Mouse (Mus musculus) adrenal gland, postnatal 36 days (tissue): ENCODE measurements around the gene Olfr1359. TPM values are rescaled to one million over a fixed set of nuclear protein-coding genes. Genes with fewer than 3 reads are reported as not detected.
"Not testable (repeated sequence)": the region's sequence is repeated elsewhere in the genome, so short reads cannot be mapped to it uniquely, and the experiment has no call there.

Experiments
- DNase-seq, 2 experiments: peaks; one replicate each; pipeline ENCODE4 v3.0.0; 2021; ENCODE audit warnings: mixed read lengths in 1 of 2
- long read RNA-seq, 2 experiments: library from polyadenylated mRNA; stranded (forward); transcript quantifications; one replicate each; pipeline ENCODE4 v2.0.0; 2021; ENCODE audit warnings: borderline sequencing depth in 2 of 2
- total RNA-seq, 2 experiments: library from RNA; stranded (reverse); gene quantifications; 2 replicates each; pipeline ENCODE4 v1.2.3; 2021

Olfr1359 gene
- total RNA-seq, result not detected
- long read RNA-seq, experiment 1, result 0 reads
- long read RNA-seq, experiment 2, result 0 reads

DNA sequence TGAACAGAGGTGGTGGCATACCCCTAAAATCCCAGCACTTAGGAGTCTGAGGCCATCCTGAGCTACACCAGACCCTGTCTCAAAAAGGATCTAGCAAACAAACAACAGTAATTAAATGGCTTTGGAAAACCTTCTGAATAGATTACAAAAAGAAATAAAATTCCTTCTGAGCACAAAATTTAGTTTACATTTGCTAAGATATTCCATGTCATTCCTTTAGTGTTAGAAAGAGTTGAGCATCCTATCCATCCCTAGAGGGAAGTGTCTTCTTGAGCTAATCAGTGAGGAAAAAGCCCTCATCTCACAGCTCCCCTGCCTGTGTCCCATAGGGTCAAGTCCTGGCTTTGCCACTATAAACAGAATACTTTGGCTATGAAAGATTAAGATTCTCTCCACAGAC, at the start of gene Olfr1359:
Gene Olfr1359, plus strand, starts transcription at position 301 of the 400 bp plus-strand sequence.
- no peak for DNase-seq

DNA sequence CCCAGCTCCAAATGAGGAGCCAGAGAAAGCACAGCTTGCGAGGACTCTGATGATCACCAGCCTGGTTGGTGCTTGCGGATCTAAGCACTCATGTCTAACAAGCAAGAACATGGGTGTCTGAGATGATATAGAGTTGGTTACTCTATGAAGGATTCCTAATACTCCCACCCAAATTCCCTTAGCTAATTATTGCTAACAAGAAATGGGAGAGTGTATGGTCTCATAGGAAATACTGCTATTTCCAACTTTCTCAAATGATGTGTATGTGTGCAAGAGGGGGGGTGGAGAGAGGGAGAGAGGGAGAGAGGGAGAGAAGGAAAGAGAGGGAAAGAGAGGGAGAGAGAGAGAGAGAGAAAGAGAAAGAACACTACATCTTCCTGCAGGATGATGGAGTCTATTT, 34.6 kb upstream of the Olfr1359 start, which contains the start of gene Olfr1361:
Gene Olfr1361, minus strand, starts transcription at position 101 of the 400 bp plus-strand sequence.
- no peak for DNase-seq

DNA sequence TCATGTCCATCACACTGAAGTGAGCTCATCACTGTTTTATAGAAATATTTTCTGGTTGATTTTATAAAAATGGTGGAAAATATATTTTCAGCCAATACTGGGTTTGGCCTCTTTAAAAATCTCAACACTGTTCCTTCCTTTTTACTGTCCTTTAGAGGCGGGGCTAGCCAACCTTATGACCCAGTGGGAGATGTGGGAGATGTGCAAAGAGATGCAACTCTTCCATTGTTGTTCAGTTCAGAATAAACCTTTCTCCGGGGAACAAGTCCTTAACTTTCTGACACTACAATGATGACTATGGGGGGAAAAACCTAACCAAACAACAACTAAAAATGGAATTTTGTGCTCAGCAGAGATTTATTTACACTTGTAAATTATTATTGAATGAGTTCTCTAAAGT, 20.6 kb upstream of the Olfr1359 start, which contains the start of gene Olfr1360:
Gene Olfr1360, minus strand, starts transcription at position 101 of the 400 bp plus-strand sequence.
- DNase-seq, result no peak

DNA sequence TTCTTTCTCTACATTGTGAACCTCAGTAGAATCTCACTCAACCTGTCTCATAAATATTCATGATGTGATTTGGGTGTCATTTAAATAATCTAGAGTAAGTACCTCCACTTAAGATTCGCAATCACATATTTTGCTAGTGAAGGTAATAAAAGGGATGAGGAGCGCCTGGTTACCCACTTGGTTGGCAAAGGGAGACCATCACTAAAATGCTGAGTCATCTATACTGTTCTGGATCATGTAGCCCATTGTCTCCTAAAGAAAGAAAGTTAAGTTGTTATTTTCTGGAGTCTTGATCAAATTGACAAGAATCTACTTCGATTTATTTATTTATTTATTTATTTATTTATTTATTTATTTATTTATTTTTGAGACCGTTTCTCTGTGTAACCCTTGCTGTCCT, 8.8 kb downstream of the Olfr1359 start:
- DNase-seq, result no peak

DNA sequence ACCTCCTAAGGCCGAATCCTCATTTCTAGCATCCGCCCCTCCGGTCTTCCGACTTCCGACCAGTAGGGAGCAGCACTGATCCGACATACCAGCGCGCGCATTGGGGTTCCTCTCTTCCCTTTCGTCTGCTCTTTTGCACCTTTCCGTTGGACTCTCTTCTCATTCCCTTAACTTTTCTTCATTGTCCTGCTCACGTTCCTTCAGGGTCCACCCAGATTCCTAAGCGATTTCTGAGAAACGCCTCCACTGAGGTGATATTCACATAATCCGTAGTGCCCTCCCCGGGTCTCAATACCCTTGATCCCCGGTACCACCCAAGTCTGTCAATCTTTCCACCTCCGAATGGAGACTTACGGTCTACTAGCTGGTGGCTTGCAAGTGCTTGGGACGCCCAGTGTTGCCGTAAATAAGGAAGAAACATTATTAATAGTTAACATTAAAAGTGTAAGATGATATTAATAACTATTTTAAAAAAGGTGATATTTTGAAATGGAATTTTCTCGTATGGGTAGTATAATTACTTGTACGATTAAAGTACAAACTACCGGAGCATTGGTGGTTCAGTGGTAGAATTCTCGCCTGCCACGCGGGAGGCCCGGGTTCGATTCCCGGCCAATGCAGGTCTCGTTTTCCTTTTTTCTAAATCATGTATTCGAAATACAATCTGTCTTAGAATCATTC, 12.3 kb downstream of the Olfr1359 start:
- peak; percentile 89 to 91 for DNase-seq

DNA sequence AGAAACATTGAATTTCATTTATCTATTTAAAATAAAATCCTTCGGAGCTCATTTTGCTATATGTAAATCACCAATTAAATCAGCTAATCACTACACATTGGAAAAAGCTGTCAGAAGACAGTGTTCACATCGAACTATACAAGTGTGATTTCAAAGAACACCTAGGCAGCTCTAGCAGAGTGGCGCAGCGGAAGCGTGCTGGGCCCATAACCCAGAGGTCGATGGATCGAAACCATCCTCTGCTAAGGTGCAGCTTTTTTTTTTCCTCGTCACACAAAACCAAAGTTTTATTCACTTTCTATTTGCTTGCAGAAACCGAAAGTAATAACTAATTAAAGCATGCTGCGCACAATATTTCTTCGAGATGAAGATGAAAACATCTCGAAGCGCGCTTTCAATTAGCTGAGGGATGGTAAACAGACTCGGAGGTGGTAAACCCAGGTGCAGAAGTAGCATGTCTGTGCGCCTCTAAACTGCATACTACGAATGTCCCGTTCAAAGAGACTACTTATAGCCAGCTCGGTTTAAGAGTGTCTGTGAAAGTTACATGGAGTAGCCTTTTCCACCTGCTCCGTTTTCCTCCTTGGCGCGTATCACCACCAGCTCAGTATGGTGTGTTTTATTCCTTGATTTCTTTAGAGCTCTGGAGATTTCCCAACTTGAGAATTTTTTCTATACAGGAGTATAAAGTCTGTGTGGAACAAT, 13.1 kb downstream of the Olfr1359 start:
- peak; percentile 76 to 77 for DNase-seq

DNA sequence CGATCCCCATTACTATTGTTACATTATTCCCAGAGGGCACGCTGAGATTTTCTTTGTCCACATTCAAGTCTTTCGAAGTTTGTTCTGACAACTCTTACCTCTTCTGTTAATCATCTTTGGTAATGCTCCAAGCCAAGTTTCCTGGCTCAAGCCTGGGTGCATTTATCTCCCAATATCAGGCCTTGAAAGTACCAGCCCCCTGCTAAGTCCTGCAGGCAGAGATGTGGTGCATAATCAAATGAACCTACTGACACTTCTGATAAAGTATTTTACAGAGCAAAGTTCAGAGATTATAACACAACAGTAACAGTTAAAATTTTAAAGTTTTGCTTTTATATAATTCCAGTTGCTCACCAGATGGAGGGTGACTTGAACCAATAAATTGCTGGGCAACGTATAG, 13.8 kb downstream of the Olfr1359 start:
- no peak for DNase-seq

DNA sequence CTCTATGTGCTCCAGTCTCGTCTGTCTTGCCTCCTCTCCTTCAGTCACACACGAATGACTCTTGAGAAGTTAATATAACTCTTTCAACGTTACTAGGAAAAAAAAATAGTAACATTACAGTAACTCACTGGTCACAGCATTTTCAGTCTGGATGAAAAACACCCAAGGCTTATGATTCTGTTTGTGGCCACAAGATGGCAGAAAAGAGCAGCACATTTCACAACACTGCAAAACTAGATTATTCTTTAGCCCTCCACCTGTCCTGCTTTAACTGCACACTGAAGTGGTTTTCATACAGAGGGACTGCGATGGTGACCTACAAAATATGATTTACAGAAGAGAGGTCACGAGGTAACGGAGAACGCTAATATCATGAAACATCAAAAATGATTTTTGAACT, 16.8 kb downstream of the Olfr1359 start:
- DNase-seq, result peak; percentile 45 to 64

DNA sequence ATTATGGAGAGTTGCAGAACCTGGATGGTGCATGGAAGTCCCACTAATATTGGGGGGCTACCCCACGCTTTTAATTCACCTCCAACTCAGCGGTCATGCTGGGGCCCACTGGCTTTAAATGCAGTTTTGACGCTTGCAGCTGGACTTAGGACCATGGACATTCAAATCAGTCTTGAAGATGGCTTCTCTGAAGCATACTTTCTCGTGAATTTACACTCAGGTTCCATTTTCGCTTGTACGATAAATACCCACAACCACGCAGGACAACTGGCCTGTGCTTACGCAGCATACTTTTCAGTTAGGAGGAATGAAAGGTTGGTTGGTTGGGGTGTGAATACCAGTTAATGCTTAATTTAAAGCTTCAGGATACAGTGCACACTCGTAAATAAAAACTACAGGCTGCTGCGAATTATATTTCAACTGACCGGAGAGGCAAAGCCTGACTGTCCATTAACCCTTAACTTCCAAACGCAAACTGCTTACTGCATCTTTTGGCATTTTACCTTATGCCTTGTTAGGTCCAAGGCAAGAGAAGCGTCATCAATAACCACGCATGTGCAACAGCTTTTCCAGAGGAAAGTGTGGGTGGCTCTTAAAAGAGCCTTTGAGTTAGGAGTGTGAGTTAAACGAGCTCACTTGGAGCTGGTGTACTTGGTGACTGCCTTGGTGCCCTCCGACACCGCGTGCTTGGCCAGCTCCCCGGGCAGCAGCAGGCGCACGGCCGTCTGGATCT, 17.4 kb downstream of the Olfr1359 start:
- no peak for DNase-seq

DNA sequence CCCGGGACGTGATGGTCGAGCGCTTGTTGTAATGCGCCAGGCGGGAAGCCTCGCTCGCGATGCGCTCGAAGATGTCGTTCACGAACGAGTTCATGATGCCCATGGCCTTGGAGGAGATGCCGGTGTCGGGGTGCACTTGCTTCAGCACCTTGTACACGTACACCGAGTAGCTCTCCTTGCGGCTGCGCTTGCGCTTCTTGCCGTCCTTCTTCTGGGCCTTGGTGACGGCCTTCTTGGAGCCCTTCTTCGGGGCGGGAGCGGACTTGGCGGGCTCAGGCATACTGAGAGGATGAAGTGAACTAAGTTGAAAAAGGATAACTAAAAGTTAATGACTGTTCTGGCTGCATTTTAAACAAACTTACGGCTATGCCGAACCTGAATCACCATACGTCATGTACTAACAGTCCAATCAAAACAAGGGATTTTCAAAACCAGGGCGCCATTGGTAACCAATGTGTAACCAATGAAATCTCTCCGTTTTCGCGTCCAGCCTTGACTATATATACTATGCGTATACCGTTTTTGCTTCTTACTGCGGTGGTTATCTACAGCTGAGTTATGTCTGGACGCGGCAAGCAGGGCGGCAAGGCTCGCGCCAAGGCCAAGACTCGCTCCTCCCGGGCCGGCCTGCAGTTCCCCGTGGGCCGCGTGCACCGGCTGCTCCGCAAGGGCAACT, 18.1 kb downstream of the Olfr1359 start, which contains the start of the genes Hist1h2bl and Hist1h2ai:
Gene Hist1h2bl, minus strand, starts transcription at position 280 of the 676 bp plus-strand sequence.
Gene Hist1h2ai, plus strand, starts transcription at position 559 of the 676 bp plus-strand sequence.
- peak; percentile 63 to 71 for DNase-seq

DNA sequence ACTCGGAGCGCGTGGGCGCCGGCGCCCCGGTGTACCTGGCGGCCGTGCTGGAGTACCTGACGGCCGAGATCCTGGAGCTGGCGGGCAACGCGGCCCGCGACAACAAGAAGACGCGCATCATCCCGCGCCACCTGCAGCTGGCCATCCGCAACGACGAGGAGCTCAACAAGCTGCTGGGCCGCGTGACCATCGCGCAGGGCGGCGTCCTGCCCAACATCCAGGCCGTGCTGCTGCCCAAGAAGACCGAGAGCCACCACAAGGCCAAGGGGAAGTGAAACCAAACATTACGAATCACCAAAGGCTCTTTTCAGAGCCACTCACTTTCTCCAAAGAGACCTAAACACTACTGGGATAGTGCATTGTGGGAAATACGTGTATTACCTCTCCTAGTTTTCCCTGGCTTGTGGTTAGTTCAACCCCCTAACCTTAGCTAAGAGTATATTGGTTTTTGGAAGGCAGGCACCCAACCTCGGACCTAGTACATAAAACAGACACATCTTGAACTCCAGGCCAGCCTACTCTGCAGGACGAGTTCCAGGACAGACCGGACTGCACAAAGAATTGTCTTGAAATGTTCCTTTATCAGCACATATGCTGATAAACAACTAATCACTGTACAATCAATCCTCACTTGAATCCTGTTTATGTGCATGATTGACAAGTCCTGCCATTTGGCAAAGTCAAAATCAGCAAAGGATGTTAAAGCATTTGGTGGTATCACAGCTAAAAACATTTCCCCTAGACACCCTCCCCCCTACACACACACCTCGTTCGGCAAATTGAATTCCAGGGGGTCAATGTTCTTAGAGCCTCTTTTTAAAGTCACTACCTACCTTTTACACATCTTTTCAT, 18.9 kb downstream of the Olfr1359 start:
- not testable (repeated sequence) for DNase-seq

DNA sequence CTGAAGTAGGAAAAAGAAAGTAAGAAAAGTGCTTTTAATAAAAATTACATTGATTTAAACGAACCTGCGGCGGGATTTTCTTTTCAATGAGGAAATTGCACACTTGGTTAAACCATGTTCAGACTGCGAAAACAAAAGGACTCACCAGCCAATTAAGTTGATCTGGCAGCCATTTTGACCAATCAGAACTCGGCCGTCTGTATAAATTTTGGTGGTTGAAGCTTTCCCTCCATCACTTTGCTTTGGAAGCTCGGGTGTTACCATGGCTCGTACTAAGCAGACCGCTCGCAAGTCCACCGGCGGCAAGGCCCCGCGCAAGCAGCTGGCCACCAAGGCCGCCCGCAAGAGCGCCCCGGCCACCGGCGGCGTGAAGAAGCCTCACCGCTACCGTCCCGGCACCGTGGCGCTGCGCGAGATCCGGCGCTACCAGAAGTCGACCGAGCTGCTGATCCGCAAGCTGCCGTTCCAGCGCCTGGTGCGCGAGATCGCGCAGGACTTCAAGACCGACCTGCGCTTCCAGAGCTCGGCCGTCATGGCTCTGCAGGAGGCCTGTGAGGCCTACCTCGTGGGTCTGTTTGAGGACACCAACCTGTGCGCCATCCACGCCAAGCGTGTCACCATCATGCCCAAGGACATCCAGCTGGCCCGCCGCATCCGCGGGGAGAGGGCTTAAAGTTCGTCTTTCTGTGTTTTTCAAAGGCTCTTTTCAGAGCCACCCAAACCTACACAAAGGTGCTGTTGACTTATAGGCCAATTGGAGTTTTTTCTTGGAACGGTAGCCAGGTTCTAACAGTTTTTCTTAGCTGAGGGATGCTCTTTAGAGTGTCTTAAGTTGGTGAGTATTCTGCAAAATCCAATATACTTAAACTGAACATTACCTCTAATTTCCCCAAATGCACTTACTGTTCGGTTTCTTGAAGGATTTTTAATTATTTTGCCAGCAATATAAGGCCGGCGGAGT, 19.8 kb downstream of the Olfr1359 start, which contains the start of gene Hist1h3h:
Gene Hist1h3h, plus strand, starts transcription at position 263 of the 961 bp plus-strand sequence.
- DNase-seq, result peak; percentile 81 to 84

DNA sequence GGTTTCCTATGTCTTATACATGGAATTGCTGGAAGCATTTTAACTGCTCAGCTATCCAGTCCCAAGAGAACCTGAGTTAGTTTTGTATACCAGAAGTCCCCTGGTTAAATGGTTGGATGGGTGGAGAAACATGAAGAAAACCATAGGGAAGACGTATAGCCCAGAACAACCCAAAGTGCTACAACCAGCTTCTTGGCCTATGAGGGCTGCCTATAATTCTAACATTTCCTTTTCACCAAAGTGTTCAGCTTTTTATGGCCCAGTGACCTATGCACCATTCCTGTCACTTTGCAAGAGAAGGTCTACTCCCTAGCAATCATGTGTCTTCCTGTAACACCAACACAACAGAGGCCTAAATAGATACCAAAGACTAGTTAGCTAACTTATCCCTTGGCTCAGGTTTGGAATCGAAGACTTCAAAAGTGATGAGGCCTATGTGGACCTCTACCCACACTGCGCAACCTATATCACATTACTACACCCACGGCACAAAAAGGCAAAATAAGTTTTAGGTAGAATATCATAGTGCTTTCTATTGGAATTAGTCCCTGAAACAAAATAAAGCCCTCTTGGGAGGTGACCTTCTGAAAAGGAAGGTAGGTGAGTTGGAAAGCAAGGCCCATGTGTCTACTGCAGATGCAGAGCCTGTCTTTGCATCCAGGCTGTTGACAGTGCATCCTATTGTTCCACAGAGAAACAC, 20.6 kb downstream of the Olfr1359 start:
- DNase-seq, result no peak

DNA sequence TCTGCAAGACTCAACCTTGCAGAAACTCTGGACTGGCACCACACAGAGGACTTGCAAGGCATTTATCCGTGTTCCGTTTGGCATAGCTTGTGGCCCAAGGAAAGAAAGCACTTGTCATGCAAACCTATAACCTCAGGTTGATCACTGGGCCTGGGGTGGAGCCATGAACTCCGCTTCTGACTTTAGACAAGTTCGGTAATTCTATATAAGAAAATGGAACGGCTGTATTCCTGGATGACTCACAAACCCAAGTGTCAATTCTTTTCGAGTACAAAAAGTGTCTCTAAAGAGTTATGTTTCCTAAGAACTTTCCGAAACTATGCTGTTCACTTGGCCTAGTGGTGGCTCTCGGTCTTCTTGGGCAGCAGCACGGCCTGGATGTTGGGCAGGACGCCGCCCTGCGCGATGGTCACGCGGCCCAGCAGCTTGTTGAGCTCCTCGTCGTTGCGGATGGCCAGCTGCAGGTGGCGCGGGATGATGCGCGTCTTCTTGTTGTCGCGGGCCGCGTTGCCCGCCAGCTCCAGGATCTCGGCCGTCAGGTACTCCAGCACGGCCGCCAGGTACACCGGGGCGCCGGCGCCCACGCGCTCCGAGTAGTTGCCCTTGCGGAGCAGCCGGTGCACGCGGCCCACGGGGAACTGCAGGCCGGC, 23.3 kb downstream of the Olfr1359 start:
- DNase-seq, result not testable (repeated sequence)

DNA sequence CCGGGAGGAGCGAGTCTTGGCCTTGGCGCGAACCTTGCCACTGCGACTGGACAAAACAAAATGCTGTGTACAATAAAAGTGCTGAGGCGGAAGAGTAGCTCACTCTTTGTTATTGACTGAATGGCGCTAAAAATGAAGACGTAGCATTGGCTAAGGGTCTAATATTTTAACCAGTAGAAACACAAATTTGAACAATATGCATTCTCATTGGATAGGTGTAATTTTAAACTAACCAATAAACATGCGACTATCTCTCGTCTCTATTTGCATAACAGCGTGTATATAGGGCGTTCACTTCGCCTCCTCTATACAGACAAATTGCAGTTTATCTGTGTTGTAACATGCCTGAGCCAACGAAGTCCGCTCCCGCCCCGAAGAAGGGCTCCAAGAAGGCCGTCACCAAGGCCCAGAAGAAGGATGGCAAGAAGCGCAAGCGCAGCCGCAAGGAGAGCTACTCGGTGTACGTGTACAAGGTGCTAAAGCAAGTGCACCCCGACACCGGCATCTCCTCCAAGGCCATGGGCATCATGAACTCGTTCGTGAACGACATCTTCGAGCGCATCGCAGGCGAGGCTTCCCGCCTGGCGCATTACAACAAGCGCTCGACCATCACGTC, 24.0 kb downstream of the Olfr1359 start, which contains the start of gene Hist1h2bm:
Gene Hist1h2bm, plus strand, starts transcription at position 288 of the 616 bp plus-strand sequence.
- peak; percentile 44 to 53 for DNase-seq

DNA sequence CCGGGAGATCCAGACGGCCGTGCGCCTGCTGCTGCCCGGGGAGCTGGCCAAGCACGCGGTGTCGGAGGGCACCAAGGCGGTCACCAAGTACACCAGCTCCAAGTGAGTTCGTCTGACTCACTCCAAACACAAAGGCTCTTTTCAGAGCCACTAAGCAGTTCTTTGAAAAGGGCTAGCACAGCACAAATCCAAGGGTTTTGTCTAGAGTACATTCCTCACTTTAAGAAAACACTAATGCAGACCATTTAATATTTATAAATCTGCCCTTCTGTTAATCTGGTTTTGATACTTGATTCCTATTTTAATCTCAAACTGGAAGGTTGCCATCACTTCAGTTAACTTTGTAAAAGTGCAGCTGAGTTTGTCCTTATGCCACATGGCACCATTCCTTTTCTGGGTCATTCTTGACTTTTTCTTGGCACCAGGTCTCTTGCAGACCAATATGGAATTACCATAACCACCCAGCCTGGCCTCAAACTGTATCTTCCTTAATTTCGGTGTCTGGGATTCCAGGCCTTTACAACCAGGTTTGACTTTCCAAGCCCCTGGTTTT, 24.5 kb downstream of the Olfr1359 start:
- DNase-seq, result peak in 1 of 2 experiments; percentile 16
